Mouse (Mus musculus) heart, embryonic 14.5 days (tissue): ENCODE measurements around the gene Stx6. TPM values are rescaled to one million over a fixed set of nuclear protein-coding genes. Genes with fewer than 3 reads are reported as not detected.
A peak's percentile ranks its signal among the peaks of the same experiment; 100 is the strongest.

Experiments
- ATAC-seq: fragments of 200-750 bp; cut with Nextera tagmentation; 2 replicates; pipeline ENCODE4 v1.8.0; 2017; ENCODE audit warnings: low read depth, moderate TSS enrichment; ENCODE audit not compliant: insufficient number of reproducible peaks, insufficient read depth, low FRiP score
- H3K27ac ChIP-seq, 2 experiments: fragments of 200-500 bp in 1 of 2; fragments of 300-500 bp in 1 of 2; sonication (generic) in 1 of 2; replicated peaks in 1 of 2; 2 replicates each; pipeline ENCODE4 v1.5.1; 2012 to 2014; ENCODE audit warnings: low read depth in 2 of 2, low read length in 2 of 2, control low read depth in 1 of 2, mild to moderate bottlenecking in 1 of 2, mixed read lengths in 1 of 2; ENCODE audit not compliant: control insufficient read depth in 1 of 2, insufficient read depth in 1 of 2
- H3K27me3 ChIP-seq: fragments of 300-500 bp; sonication (generic); 2 replicates; pipeline ENCODE4 v1.6.1; 2014; ENCODE audit warnings: mild to moderate bottlenecking, low read length, control low read depth; ENCODE audit not compliant: control insufficient read depth, insufficient read depth
- H3K36me3 ChIP-seq: fragments of 300-500 bp; sonication (generic); 2 replicates; pipeline ENCODE4 v1.6.1; 2014; ENCODE audit warnings: mild to moderate bottlenecking, control low read depth, low read length, mixed read lengths; ENCODE audit not compliant: control insufficient read depth, insufficient read depth
- H3K4me1 ChIP-seq, 2 experiments: fragments of 200-500 bp in 1 of 2; fragments of 300-500 bp in 1 of 2; sonication (generic) in 1 of 2; 2 replicates each; pipeline ENCODE4 v1.6.1; 2012 to 2014; ENCODE audit warnings: low read length in 2 of 2, control low read depth in 1 of 2, mixed read lengths in 1 of 2; ENCODE audit not compliant: control insufficient read depth in 2 of 2, insufficient read depth in 2 of 2
- H3K4me2 ChIP-seq: fragments of 300-500 bp; sonication (generic); 2 replicates; pipeline ENCODE4 v1.6.1; 2014; ENCODE audit warnings: mild to moderate bottlenecking, low read length
- H3K4me3 ChIP-seq, 2 experiments: fragments of 200-500 bp in 1 of 2; fragments of 300-500 bp in 1 of 2; sonication (generic) in 1 of 2; 2 replicates each; pipeline ENCODE4 v1.5.1; 2012 to 2014; ENCODE audit warnings: low read length in 2 of 2, mild to moderate bottlenecking in 2 of 2, control low read depth in 1 of 2, low read depth in 1 of 2, moderate library complexity in 1 of 2; ENCODE audit not compliant: control insufficient read depth in 1 of 2, insufficient read depth in 1 of 2
- H3K9ac ChIP-seq: fragments of 300-500 bp; sonication (generic); 2 replicates; pipeline ENCODE4 v1.6.1; 2014; ENCODE audit warnings: mild to moderate bottlenecking, low read length
- H3K9me3 ChIP-seq: fragments of 300-500 bp; sonication (generic); 2 replicates; pipeline ENCODE4 v1.6.1; 2016; ENCODE audit warnings: low read length, control low read depth; ENCODE audit not compliant: control insufficient read depth
- WGBS: fragments of 180-500 bp; shearing (Covaris S2); extraction: QIAGEN DNeasy Blood & Tissue Kit; methylation state at CpG from one replicate; pipeline ENCODE4 v1.1.7; 2014; 5-methylcytosine and 5-hydroxymethylcytosine counted together
- polyA plus RNA-seq: library from polyadenylated mRNA; unstranded; fragments of >200 nt; fragmentation: Nextera tagmentation; extraction: Ambion mirVana; gene quantifications from 2 replicates; pipeline ENCODE4 v1.2.1, GENCODE M21; 2014

Stx6 gene
- polyA plus RNA-seq, 1 experiment from 2014 or later, result 56.4 TPM

DNA sequence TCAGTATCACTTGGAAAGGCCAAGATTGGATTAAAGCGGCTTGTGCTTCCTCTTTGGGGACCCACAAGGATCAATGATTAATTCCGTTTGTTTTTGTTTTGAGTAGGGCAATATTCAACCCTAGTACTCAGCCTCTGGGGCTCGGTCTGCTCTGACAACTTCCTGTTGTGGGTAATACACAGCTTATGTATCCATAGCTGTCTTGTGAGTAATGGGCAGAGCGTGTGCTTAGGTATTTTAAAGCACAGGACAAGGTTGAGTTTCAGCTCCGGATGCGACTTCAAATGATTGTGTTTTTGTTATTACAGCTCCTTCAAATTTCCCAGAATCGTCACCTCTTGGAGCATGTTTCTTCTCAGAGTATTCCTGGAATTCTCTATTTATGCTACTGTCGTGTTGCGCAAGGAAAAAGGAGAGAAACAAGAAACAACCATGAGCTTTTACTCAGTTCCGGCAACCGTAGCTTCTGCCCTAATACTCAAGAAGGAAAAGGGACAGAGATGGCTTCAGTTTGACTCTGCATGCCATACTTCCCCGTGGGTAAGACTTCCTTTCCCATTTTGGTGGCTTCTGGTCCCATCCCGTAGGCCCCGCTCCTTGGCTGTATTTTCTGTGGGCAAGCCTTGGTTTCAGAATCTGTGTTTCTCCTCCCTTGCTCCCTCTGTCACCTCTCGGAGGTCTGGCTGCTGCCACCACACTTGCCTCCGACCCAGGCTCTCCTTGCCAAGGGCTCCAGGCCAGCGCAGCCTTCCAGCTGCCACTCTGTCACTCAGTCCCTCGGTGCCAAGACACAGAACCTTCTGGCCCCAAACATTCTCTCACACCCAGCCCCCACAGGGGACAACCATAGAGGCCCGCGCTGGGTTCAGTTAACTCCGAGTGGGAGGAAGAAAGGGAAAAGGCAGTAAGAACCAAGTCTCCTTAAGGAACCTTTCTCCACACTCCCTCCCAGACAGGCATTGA, 36.3 kb upstream of the Stx6 start:
- peak; percentile 50; the same call in 1 of the 2 replicates for ATAC-seq
- WGBS, result 72% methylated on average over 21 of the region's 21 CpGs
- H3K9me3 ChIP-seq, result no peaks in the 10 kb centered on the region
- H3K4me3 ChIP-seq, result no peak overlapping the region
- H3K27me3 ChIP-seq, result no peaks in the 10 kb centered on the region
- no peaks in the 10 kb centered on the region for H3K36me3 ChIP-seq
- H3K9ac ChIP-seq, result no peak overlapping the region
- H3K4me1 ChIP-seq, result peaks cover 0 to 3% of the 10 kb centered on the region in 2 experiments; a peak in 2 of 4 replicates
- H3K27ac ChIP-seq, result no peak overlapping the region; a peak in 1 of 4 replicates
- H3K4me2 ChIP-seq, result no peak overlapping the region

DNA sequence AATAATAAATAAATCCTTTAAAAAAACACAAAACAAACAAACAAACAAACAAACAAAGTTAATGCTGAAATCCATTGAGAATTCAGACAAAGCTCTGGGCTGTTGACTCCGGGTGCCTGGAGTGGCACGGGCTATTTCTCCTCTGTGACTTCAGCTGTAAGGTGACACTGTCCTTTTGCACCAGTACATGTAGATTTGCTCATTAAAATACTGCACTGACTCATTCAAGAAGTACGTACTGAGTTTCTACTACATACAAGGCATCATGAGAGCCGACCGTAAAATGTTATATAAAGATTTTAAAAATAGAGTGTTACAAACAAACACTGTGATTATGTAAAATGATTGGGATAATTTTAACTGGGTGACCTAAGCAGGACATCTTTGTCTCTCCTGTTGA, 34.1 kb upstream of the Stx6 start:
- Histone ChIP-seq H3K4me1 (peaks cover 0 to 3% of the 10 kb centered on the region in 2 experiments; a peak in 2 of 4 replicates), H3K9ac (no peak overlapping the region), H3K36me3 (no peaks in the 10 kb centered on the region), H3K27ac (no peak overlapping the region), H3K9me3 (no peaks in the 10 kb centered on the region), H3K4me2 (no peak overlapping the region), H3K27me3 (no peaks in the 10 kb centered on the region), H3K4me3 (no peak overlapping the region)
- 78% methylated on average over 5 of the region's 5 CpGs for WGBS
- ATAC-seq, result no peak

DNA sequence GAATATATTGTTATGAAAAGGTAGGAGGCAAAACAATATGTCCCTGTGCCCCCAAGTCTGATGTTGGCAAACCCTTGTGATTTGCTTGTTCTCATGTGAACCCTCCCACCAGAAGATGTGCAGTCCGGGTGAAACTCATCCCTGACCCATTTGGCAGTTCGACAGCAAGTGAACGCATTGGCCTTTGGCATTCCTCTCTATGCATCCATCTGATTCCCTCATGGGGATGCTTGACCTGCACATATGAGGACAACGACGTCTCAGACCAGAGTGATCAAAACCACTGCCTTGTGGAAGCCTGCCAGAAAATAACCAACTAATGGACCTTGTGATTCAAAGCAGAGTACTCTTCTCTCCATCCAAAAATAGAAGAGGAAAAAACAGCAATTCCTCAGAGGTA, 31.8 kb upstream of the Stx6 start:
- no peaks in the 10 kb centered on the region for H3K9me3 ChIP-seq
- no peak for ATAC-seq
- no peaks in the 10 kb centered on the region for H3K27me3 ChIP-seq
- H3K27ac ChIP-seq, result no peak overlapping the region
- no peak overlapping the region for H3K4me3 ChIP-seq
- no peaks in the 10 kb centered on the region for H3K36me3 ChIP-seq
- WGBS, result 69% methylated on average over 5 of the region's 5 CpGs
- H3K9ac ChIP-seq, result no peak overlapping the region
- H3K4me1 ChIP-seq, result peaks cover 0 to 3% of the 10 kb centered on the region in 2 experiments; a peak in 2 of 4 replicates
- H3K4me2 ChIP-seq, result no peak overlapping the region

DNA sequence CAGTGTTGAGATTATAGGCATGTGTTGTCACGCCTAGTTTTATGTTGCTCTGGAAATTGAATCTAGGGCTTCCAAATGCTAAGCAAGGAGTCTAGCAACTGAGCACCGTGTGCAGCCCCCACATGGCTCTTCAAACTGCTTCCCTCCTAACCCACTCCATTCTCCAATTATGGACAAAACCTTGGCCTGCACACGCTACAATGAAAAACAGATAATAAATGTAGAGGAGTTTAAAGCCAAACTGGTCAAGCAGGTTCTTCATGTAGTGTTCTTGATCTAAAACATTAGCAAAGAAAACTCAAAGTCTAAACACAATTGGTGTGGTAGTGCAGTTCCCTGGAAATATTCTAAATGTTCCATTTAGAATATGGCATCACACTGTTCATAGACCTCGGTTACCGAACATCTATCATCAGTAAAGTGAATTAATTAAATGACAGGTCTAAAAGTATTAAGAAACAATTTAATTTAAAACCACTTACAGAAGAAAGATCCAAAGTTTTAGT, 31.0 kb upstream of the Stx6 start:
- 85% methylated on average over 5 of the region's 5 CpGs for WGBS
- Histone ChIP-seq H3K4me1 (peaks cover 0 to 1% of the 10 kb centered on the region in 2 experiments; a peak in 2 of 4 replicates), H3K9me3 (no peaks in the 10 kb centered on the region), H3K27me3 (no peaks in the 10 kb centered on the region), H3K9ac (no peak overlapping the region), H3K4me2 (no peak overlapping the region), H3K4me3 (no peak overlapping the region), H3K36me3 (no peaks in the 10 kb centered on the region), H3K27ac (no peak overlapping the region)
- ATAC-seq, result no peak

DNA sequence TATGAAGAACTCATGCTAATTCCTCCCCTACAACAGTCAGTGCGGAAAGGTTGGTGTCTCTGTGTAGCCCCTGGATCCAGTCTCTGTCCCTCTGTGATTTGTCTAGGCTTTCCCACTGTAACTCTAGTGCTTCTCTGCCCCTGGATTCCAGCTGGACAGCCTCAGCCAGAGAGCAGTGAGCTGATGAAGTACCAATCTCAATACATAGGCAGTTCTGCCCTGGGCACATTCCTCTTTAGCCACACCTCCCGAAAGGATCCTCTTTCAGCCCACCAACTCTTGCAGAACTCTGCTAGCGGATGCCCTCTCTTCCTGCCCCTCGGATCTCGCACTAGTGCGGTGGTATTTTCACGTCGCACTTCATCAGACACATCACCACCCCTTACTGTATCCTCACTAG, 23.6 kb upstream of the Stx6 start:
- no peak overlapping the region for H3K4me3 ChIP-seq
- H3K4me1 ChIP-seq, result peaks cover 16 to 48% of the 10 kb centered on the region in 2 experiments
- 0 out of 2 replicates have a peak overlapping the region, but pooled peaks have one; percentile 38 for H3K9ac ChIP-seq
- WGBS, result 22% methylated on average over 8 of the region's 8 CpGs
- H3K27ac ChIP-seq, result peak overlapping the region; percentile 52 to 72; a peak in 3 of 4 replicates
- H3K9me3 ChIP-seq, result no peaks in the 10 kb centered on the region
- no peaks in the 10 kb centered on the region for H3K36me3 ChIP-seq
- H3K27me3 ChIP-seq, result no peaks in the 10 kb centered on the region
- H3K4me2 ChIP-seq, result no peak overlapping the region
- ATAC-seq, result peak; percentile 49; the same call in 1 of the 2 replicates

DNA sequence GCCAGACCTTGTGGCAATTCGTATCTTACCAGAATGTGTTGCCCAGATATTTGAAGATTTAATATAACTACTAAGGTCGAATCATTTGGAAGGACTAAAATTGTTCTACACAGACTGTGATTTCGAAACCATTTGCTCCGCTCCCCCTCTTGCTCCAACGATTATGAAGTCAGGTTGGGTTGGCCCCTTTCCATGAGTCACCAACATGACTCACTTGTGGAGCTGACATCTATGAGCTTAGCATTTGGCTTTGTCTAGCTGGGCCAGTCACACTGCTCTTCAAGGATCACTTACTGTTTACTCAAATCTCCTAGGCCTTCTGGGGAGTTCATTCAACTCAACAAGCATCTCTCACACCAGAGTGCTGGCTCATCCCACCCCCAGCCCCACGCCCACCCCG, 19.7 kb upstream of the Stx6 start:
- Histone ChIP-seq H3K9ac (no peak overlapping the region), H3K4me3 (no peak overlapping the region), H3K4me1 (peaks cover 16 to 48% of the 10 kb centered on the region in 2 experiments), H3K9me3 (no peaks in the 10 kb centered on the region), H3K27ac (peak overlapping the region in 1 of 2 experiments; percentile 72; a peak in 1 of 4 replicates), H3K4me2 (no peak overlapping the region), H3K27me3 (no peaks in the 10 kb centered on the region), H3K36me3 (no peaks in the 10 kb centered on the region)
- ATAC-seq, result no peak
- 73% methylated on average over 7 of the region's 7 CpGs for WGBS

DNA sequence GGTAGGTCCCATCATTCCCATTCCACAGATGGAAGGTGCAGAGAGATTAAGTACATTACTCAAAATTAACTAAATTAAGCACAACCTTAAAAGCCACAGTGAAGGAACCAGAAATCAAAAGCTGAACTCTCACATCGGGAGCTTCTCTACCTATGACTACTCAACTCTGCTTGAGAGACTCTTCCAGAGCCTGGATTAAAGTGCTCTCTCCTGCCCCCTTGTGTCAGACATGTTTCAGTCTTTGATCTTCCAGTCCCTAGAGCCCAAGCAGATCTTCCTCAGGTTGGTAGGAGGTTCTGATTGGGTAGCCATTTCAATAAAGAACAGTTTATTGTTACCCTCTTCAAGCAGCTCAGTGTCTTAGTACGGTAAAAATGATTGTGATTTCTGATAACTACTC, 18.4 kb upstream of the Stx6 start:
- peaks cover 9 to 36% of the 10 kb centered on the region in 2 experiments for H3K4me1 ChIP-seq
- H3K4me3 ChIP-seq, result no peak overlapping the region
- no peak overlapping the region for H3K27ac ChIP-seq
- H3K27me3 ChIP-seq, result no peaks in the 10 kb centered on the region
- H3K9me3 ChIP-seq, result no peaks in the 10 kb centered on the region
- WGBS, result 67% methylated on average over 2 of the region's 2 CpGs
- no peak overlapping the region for H3K9ac ChIP-seq
- no peak for ATAC-seq
- H3K36me3 ChIP-seq, result no peaks in the 10 kb centered on the region
- H3K4me2 ChIP-seq, result no peak overlapping the region
